Mouse (Mus musculus) bone marrow macrophage, adult 2 months (primary cell): ENCODE results near the gene Cops4. TPM values are rescaled to one million over a fixed set of nuclear protein-coding genes. Genes with fewer than 3 reads are reported as not detected.
A peak's percentile ranks its signal among the peaks of the same experiment; 100 is the strongest.

Experiments
- H3K27ac ChIP-seq: 2 replicates; pipeline ENCODE4 v1.5.1; 2012; ENCODE audit warnings: low read depth, low read length; ENCODE audit not compliant: insufficient read depth
- H3K4me1 ChIP-seq: 2 replicates; pipeline ENCODE4 v1.6.1; 2012; ENCODE audit warnings: low read length; ENCODE audit not compliant: control insufficient read depth, insufficient read depth
- H3K4me3 ChIP-seq: 2 replicates; pipeline ENCODE4 v1.5.1; 2012; ENCODE audit warnings: mild to moderate bottlenecking, low read length, moderate library complexity; ENCODE audit not compliant: insufficient read depth
- CTCF ChIP-seq: IDR thresholded peaks from 2 replicates; pipeline ENCODE4 v1.5.1; 2012; ENCODE audit warnings: low read depth, mild to moderate bottlenecking, low read length, moderate library complexity
- POLR2A ChIP-seq: IDR thresholded peaks from 2 replicates; pipeline ENCODE4 v1.6.1; 2012; ENCODE audit warnings: mild to moderate bottlenecking, low read depth, low read length, borderline replicate concordance
- polyA plus RNA-seq: library from polyadenylated mRNA; stranded (reverse); fragments of >200 nt; gene quantifications from 2 replicates; pipeline ENCODE4 v1.2.4, GENCODE M21; 2012; ENCODE audit not compliant: missing spikeins, insufficient read depth, insufficient read length

The Cops4 gene
- polyA plus RNA-seq, 1 experiment, result 50.7 TPM

GRCm38 (mm10) chr5:100569997-100570595 is 52.0 kb downstream of the Cops4 start:
- Histone ChIP-seq H3K4me1 (peaks cover 16% of the 10 kb centered on the region), H3K27ac (no peak overlapping the region), H3K4me3 (peak overlapping the region; percentile 12; the same call in 1 of the 2 replicates)
- TF ChIP-seq CTCF (no peak), POLR2A (no peak)

GRCm38 (mm10) chr5:100570716-100571115 is 52.6 kb downstream of the Cops4 start:
- Histone ChIP-seq H3K27ac (no peak overlapping the region), H3K4me1 (peaks cover 16% of the 10 kb centered on the region), H3K4me3 (no peak overlapping the region)
- no peak for TF ChIP-seq POLR2A

DNA sequence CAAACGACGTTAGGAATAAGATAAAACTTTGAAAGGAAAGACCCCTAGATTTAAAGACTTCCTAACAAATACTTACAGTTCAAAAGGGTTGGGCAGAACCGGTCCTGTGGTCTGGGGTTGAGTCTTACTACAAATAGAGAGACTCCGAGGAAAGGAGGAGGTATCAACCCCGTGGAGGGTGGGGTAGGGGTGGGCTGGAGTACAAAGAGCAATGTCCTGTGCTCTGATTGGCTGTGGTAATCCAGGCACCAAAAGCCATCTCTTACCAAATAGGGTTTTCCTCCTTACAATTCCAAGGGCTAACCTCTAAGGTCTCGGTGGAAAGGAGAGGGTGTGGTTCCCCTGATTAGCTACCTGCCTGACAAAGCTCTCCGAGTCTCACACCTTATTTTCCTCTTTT is 54.0 kb downstream of the Cops4 start, which contains the start of gene Plac8:
Gene Plac8 (minus strand): TSS at position 177 of the 400 bp plus-strand sequence.
- no peak within 1 kb of the TSS for H3K27ac ChIP-seq
- H3K4me3 ChIP-seq, result no peak within 1 kb of the TSS
- H3K4me1 ChIP-seq, result peaks cover 11% of the 10 kb centered on the region
- TF ChIP-seq POLR2A (no peak), CTCF (no peak)

- Histone ChIP-seq H3K27ac (no peak overlapping the region), H3K4me1 (peaks cover 9% of the 10 kb centered on the region), H3K4me3 (no peak overlapping the region)
- TF ChIP-seq CTCF (no peak), POLR2A (no peak)
Observed at GRCm38 (mm10) chr5:100573256-100573655, 55.1 kb downstream of the Cops4 start.

DNA sequence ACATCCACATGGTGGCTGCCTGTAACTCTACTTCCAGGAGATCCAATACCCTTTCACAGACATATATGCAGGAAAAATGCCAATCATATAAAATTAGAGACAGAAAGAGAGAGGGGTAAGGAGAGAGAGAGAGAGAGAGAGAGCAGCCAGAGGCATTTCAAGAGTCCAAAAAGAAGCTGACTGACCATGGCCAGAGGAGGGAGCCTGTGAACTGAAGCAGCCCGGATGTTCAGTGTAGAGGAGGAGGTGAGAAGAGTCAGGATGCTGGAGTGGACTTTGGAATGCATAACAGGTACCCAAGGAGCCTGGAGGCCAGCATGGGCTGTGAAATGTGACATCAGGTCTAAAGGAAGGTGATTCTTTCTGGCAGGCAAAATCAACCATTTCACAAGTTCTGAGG is 56.7 kb downstream of the Cops4 start:
- H3K27ac ChIP-seq, result no peak overlapping the region
- H3K4me3 ChIP-seq, result no peak overlapping the region
- TF ChIP-seq POLR2A, result no peak
- TF ChIP-seq CTCF, result no peak
- H3K4me1 ChIP-seq, result peaks cover 6% of the 10 kb centered on the region

DNA sequence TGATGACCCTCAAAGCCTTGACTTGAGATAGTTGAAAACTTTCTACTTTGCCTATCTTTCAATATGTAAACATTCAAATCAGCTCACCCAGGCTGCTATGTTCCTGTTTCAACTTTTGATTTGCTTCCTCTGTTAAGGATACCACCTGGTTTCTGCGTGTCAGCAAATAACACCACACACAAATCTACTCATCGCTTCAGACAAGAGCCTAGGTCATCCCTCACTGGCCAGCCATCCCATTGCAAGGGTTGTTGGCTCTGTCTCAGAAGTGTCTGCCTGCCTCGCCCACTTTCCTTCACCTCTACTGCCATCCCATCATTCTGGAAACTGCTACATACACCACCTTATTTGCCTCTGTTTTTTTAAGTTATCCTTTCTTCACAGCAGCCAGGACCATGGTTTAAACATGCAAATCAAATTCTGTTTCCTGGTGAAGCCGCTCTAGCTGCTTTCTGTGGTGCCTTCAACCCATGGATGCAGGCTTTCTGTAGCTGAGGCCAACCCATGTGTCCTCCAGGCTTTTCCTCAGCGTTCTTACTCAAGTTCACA is 60.8 kb downstream of the Cops4 start:
- Histone ChIP-seq H3K4me3 (no peak overlapping the region), H3K4me1 (peaks cover 13% of the 10 kb centered on the region), H3K27ac (no peak overlapping the region)
- TF ChIP-seq CTCF (no peak), POLR2A (no peak)

- peaks cover 15% of the 10 kb centered on the region for H3K4me1 ChIP-seq
- H3K27ac ChIP-seq, result no peak overlapping the region
- no peak overlapping the region for H3K4me3 ChIP-seq
- no peak for TF ChIP-seq CTCF
- TF ChIP-seq POLR2A, result no peak
Observed at GRCm38 (mm10) chr5:100581622-100582434, 63.7 kb downstream of the Cops4 start.

- peaks cover 16% of the 10 kb centered on the region for H3K4me1 ChIP-seq
- TF ChIP-seq POLR2A (no peak), CTCF (no peak)
- no peak overlapping the region for H3K4me3 ChIP-seq
- no peak overlapping the region for H3K27ac ChIP-seq
Observed at GRCm38 (mm10) chr5:100582435-100582826, 64.3 kb downstream of the Cops4 start.

- H3K4me1 ChIP-seq, result peaks cover 22% of the 10 kb centered on the region
- no peak overlapping the region for H3K27ac ChIP-seq
- no peak for TF ChIP-seq POLR2A
- no peak for TF ChIP-seq CTCF
Observed at GRCm38 (mm10) chr5:100583066-100583465, 65.0 kb downstream of the Cops4 start.

DNA sequence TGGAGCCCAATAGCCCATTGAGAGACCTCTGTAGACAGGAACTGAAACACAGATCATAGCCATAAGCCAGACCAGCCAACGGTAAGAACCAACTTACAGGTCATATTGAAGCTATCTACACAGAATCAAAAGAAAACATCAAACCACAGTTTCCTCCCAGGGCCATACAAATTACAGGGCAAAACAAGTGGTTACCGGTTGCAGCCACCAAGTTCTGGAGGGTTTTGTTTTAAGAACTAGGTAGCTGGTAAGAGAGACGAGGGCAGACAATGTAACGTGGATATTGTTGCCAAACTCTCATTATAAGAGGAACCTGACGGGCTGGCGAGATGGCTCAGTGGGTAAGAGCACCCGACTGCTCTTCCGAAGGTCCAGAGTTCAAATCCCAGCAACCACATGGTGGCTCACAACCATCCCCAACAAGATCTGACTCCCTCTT is 67.1 kb downstream of the Cops4 start:
- no peak overlapping the region for H3K27ac ChIP-seq
- TF ChIP-seq POLR2A (no peak), CTCF (no peak)
- no peak overlapping the region for H3K4me3 ChIP-seq
- H3K4me1 ChIP-seq, result peaks cover 22% of the 10 kb centered on the region

More at GRCm38 (mm10) chr5:100583066-100583465, 65.0 kb downstream of the Cops4 start:
- no peak overlapping the region for H3K4me3 ChIP-seq
